Mouse (Mus musculus): Measurements from ENCODE around the gene Gstp1.

DNA sequence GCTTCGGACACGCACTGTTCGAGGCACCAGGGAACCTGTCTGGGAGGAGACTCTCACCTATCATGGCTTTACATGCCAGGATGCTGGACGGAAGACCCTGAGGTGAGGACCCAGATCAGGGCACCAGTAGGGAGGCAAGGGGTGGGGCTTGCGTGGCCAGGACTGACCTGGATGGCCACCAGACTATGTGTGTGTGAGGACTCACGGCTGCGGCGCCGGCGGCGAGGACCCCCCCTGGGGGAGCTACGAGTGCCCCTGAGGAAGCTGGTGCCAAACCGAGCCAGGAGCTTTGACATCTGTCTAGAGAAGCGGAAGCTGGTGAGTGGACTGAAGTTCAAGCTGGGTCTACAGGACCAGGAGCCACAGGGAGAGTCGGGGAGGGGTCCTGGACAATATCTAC lies 33.5 kb downstream of the Gstp1 start:
- TF ChIP-seq POLR2A (IDR thresholded peaks at IDR 0.05; ENCODE audit: control insufficient read depth, low read depth, low read length) (no peak), CTCF (IDR thresholded peaks at IDR 0.05; ENCODE audit: control insufficient read depth, insufficient read depth, insufficient replicate concordance, low read depth, low read length) (no peak)
